Mouse (Mus musculus) liver, embryonic 14.5 days (tissue): Measurements from ENCODE around the gene Flnb. TPM values are rescaled to one million over a fixed set of nuclear protein-coding genes. Genes with fewer than 3 reads are reported as not detected.

Experiments used
- ATAC-seq: fragments of 200-750 bp; cut with Nextera tagmentation; 2 replicates; pipeline ENCODE4 v1.8.0; 2017; ENCODE audit warnings: moderate number of reproducible peaks, mild to moderate bottlenecking, moderate library complexity; ENCODE audit not compliant: insufficient read depth
- DNase-seq, 3 experiments: peaks; one replicate each; pipeline ENCODE4 v3.0.0-alpha.2; 2012 to 2013; ENCODE audit warnings: low read depth in 3 of 3, low spot score in 3 of 3
- H3K27ac ChIP-seq: fragments of 300-500 bp; sonication (generic); 2 replicates; pipeline ENCODE4 v1.5.1; 2014; ENCODE audit warnings: moderate library complexity, mild to moderate bottlenecking, control low read depth, inconsistent platforms
- H3K27me3 ChIP-seq: fragments of 300-500 bp; sonication (generic); 2 replicates; pipeline ENCODE4 v1.6.1; 2014; ENCODE audit warnings: mild to moderate bottlenecking, low read length, moderate library complexity; ENCODE audit not compliant: control insufficient read depth, insufficient read depth
- H3K36me3 ChIP-seq: fragments of 300-500 bp; sonication (generic); replicated peaks from 2 replicates; pipeline ENCODE4 v1.6.1; 2014; ENCODE audit warnings: low read depth; ENCODE audit not compliant: control insufficient read depth, insufficient read depth
- H3K4me1 ChIP-seq, 2 experiments: fragments of 200-500 bp in 1 of 2; fragments of 300-500 bp in 1 of 2; sonication (generic) in 1 of 2; replicated peaks; 2 replicates each; pipeline ENCODE4 v1.6.1; 2012 to 2014; ENCODE audit warnings: antibody characterized with exemption in 1 of 2, inconsistent platforms in 1 of 2, low read length in 1 of 2; ENCODE audit not compliant: control insufficient read depth in 2 of 2, insufficient read depth in 2 of 2
- H3K4me2 ChIP-seq: fragments of 300-500 bp; sonication (generic); 2 replicates; pipeline ENCODE4 v1.6.1; 2014; ENCODE audit warnings: low read depth, mild to moderate bottlenecking, control low read depth, moderate library complexity
- H3K4me3 ChIP-seq, 2 experiments: fragments of 200-500 bp in 1 of 2; fragments of 300-500 bp in 1 of 2; sonication (generic) in 1 of 2; 2 replicates each; pipeline ENCODE4 v1.5.1; 2012 to 2014; ENCODE audit warnings: low read depth in 2 of 2, low read length in 2 of 2, mild to moderate bottlenecking in 2 of 2, control low read depth in 1 of 2, inconsistent platforms in 1 of 2, moderate library complexity in 1 of 2; ENCODE audit not compliant: insufficient read depth in 1 of 2
- H3K9ac ChIP-seq: fragments of 300-500 bp; sonication (generic); replicated peaks from 2 replicates; pipeline ENCODE4 v1.6.1; 2014; ENCODE audit warnings: mild to moderate bottlenecking, control low read depth, moderate library complexity
- H3K9me3 ChIP-seq: fragments of 300-500 bp; sonication (generic); 2 replicates; pipeline ENCODE4 v1.6.1; 2016; ENCODE audit warnings: low read length, mixed read lengths; ENCODE audit not compliant: control insufficient read depth
- CTCF ChIP-seq: IDR thresholded peaks from 2 replicates; pipeline ENCODE4 v1.5.1; 2016; ENCODE audit warnings: antibody characterized with exemption, low read depth, control low read depth
- EP300 ChIP-seq: IDR thresholded peaks from 2 replicates; pipeline ENCODE4 v1.6.1; 2016; ENCODE audit warnings: antibody characterized with exemption, low read depth
- WGBS: fragments of 180-500 bp; shearing (Covaris S2); extraction: QIAGEN DNeasy Blood & Tissue Kit; methylation state at CpG from one replicate; pipeline ENCODE4 v1.1.7; 2014; ENCODE audit not compliant: insufficient replicate concordance; 5-methylcytosine and 5-hydroxymethylcytosine counted together
- polyA plus RNA-seq, 2 experiments: library from polyadenylated mRNA; depleted of rRNA in 1 of 2; stranded (reverse) in 1 of 2; unstranded in 1 of 2; fragments of >200 nt; fragmentation: Nextera tagmentation in 1 of 2; extraction: Ambion mirVana in 1 of 2; gene quantifications; 2 replicates each; pipeline versions ENCODE4 v1.2.1 to v1.2.3; 2012 to 2014

Flnb gene
- polyA plus RNA-seq, 2 experiments = 3.2 to 3.7 TPM

GRCm38 (mm10) chr14:7884841-7885240, 67.1 kb downstream of the Flnb start:
- no peaks in the 10 kb centered on the region; the same call in 1 of the 2 replicates for H3K36me3 ChIP-seq
- TF ChIP-seq EP300 (no peak), CTCF (no peak)
- 72% methylated on average over 4 of the region's 4 CpGs for WGBS
- H3K9ac ChIP-seq = no peak overlapping the region
- H3K4me3 ChIP-seq = no peak overlapping the region
- H3K4me2 ChIP-seq = no peak overlapping the region
- no peak overlapping the region for H3K27ac ChIP-seq
- no peaks in the 10 kb centered on the region for H3K9me3 ChIP-seq
- no peak for ATAC-seq
- no peak for DNase-seq
- H3K4me1 ChIP-seq = no peaks in the 10 kb centered on the region; a peak in 1 of 4 replicates
- H3K27me3 ChIP-seq = no peaks in the 10 kb centered on the region

DNA sequence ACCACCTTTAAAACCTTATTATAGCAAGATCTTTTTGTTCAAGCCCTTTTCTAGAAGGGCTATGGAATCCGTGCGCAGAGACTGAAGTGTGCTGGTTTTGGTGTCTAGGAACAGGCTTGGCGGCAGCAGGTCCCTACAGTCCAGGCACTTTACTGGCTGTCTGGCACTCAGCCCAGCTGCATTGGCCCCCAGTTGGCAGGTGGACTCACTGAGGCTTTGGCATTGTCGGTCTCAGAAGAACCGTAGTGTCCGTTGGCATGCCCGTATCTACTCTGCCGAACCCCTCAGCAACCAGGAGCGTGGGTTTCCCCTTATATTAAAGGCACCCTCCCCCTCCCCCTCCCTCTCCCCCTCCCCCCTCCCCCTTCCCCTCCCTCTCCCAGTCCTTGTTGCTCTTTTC, 67.8 kb downstream of the Flnb start:
- peaks cover 0 to 2% of the 10 kb centered on the region in 2 experiments; a peak in 2 of 4 replicates for H3K4me1 ChIP-seq
- H3K9me3 ChIP-seq = no peaks in the 10 kb centered on the region
- no peaks in the 10 kb centered on the region; the same call in 1 of the 2 replicates for H3K36me3 ChIP-seq
- no peaks in the 10 kb centered on the region for H3K27me3 ChIP-seq
- ATAC-seq (no peak), DNase-seq (no peak)
- H3K27ac ChIP-seq = no peak overlapping the region
- TF ChIP-seq EP300 = no peak
- H3K9ac ChIP-seq = no peak overlapping the region
- no peak overlapping the region for H3K4me2 ChIP-seq
- WGBS = 81% methylated on average over 9 of the region's 9 CpGs
- no peak overlapping the region for H3K4me3 ChIP-seq

GRCm38 (mm10) chr14:7886008-7886407, 68.3 kb downstream of the Flnb start:
- Histone ChIP-seq H3K27me3 (no peaks in the 10 kb centered on the region), H3K4me3 (no peak overlapping the region), H3K27ac (no peak overlapping the region), H3K9ac (no peak overlapping the region), H3K36me3 (no peaks in the 10 kb centered on the region; the same call in 1 of the 2 replicates), H3K9me3 (no peaks in the 10 kb centered on the region), H3K4me1 (peaks cover 0 to 5% of the 10 kb centered on the region in 2 experiments; a peak in 2 of 4 replicates), H3K4me2 (no peak overlapping the region)
- TF ChIP-seq EP300 (no peak), CTCF (no peak)
- no peak for DNase-seq
- WGBS = 65% methylated on average over 6 of the region's 6 CpGs
- no peak for ATAC-seq

- no peak overlapping the region for H3K4me3 ChIP-seq
- H3K4me1 ChIP-seq = peaks cover 0 to 5% of the 10 kb centered on the region in 2 experiments; a peak in 2 of 4 replicates
- no peak overlapping the region for H3K4me2 ChIP-seq
- TF ChIP-seq EP300 (no peak), CTCF (no peak)
- no peak overlapping the region for H3K27ac ChIP-seq
- 73% methylated on average over 7 of the region's 7 CpGs for WGBS
- ATAC-seq (no peak), DNase-seq (no peak)
- H3K9ac ChIP-seq = no peak overlapping the region
- H3K9me3 ChIP-seq = no peaks in the 10 kb centered on the region
- no peaks in the 10 kb centered on the region for H3K27me3 ChIP-seq
- H3K36me3 ChIP-seq = no peaks in the 10 kb centered on the region; the same call in 1 of the 2 replicates
Observed at GRCm38 (mm10) chr14:7887171-7887570, 69.4 kb downstream of the Flnb start.

GRCm38 (mm10) chr14:7888294-7888693, 70.5 kb downstream of the Flnb start:
- ATAC-seq = no peak

More at GRCm38 (mm10) chr14:7888294-7888693, 70.5 kb downstream of the Flnb start:
- Histone ChIP-seq H3K9ac (no peak overlapping the region), H3K4me3 (no peak overlapping the region), H3K9me3 (no peaks in the 10 kb centered on the region), H3K27ac (no peak overlapping the region), H3K4me1 (peaks cover 0 to 5% of the 10 kb centered on the region in 2 experiments; a peak in 1 of 4 replicates), H3K36me3 (no peaks in the 10 kb centered on the region; the same call in 1 of the 2 replicates), H3K27me3 (no peaks in the 10 kb centered on the region), H3K4me2 (no peak overlapping the region)
- 80% methylated on average over 6 of the region's 6 CpGs for WGBS
- TF ChIP-seq EP300 (no peak), CTCF (no peak)
- no peak for DNase-seq
